Mouse (Mus musculus): ENCODE data around the gene Olah.

- no peak for TF ChIP-seq POLR2A (IDR thresholded peaks at IDR 0.05; ENCODE audit: borderline replicate concordance, extremely low read depth, low read depth, low read length)
- TF ChIP-seq CTCF (IDR thresholded peaks at IDR 0.05; ENCODE audit: insufficient read depth, low read length), result no peak
Observed at GRCm38 (mm10) chr2:3387105-3387860, 9.7 kb downstream of the Olah start.
